Mouse (Mus musculus) olfactory bulb, adult 2 months (tissue): ENCODE results near the gene Adamts3.

Source experiments
- CTCF ChIP-seq: fragments of 200-500 bp; IDR thresholded peaks from 2 replicates; pipeline ENCODE4 v1.5.1; 2012; ENCODE audit warnings: low read depth, mild to moderate bottlenecking, low read length, moderate library complexity; ENCODE audit not compliant: insufficient read depth
- POLR2A ChIP-seq: fragments of 200-500 bp; IDR thresholded peaks from 2 replicates; pipeline ENCODE4 v1.6.1; 2012; ENCODE audit warnings: mild to moderate bottlenecking, low read depth, low read length, moderate library complexity; ENCODE audit not compliant: insufficient read depth

DNA sequence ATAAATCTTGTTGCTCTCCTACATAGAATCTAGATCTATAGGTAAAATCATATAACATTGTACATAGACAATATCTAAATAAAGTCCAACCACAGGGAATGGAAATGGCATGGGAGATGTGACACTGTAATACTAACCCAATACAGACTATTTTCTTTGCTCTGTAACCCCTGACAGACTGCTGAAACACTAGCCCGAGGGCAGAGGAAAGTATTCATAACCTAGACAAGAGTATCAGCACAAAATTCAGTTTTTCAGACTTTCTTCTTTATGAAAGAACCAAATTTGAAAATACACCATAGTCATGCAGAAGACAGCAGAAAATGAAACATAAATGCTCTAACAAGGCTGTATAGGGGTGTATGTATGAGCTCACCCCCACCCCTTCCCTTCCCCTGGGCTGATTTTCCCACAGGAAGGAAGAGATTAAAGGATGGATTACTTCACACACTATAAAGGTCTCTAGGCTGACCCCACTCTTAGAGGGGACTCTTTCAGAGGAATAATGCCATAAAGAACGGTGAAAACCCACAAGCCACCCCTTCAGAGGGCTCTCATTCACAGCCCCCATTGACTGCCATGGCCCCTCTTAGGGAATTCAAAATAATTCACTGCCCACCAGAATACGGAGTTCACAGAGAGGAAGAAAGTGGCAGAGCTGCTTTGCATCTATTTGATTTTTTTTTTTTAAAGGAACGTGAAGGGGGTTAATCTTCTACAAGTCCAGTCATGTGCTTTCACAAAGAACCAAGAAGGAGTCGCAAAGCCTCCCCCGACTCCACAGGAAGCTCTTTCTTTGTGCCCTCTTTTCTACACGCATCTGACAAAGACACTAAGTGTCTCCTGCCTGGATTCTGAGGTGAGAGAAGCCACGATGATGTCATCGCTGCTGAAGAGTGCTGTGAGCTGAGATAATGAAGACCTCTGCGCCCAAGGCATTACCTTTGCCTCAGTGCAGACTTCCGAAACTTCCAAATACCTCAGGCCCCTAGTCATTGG lies 119.6 kb downstream of the Adamts3 start:
- TF ChIP-seq CTCF: no peak
- no peak for TF ChIP-seq POLR2A
